Mouse (Mus musculus): Measurements from ENCODE around the gene Mbd6.

DNA sequence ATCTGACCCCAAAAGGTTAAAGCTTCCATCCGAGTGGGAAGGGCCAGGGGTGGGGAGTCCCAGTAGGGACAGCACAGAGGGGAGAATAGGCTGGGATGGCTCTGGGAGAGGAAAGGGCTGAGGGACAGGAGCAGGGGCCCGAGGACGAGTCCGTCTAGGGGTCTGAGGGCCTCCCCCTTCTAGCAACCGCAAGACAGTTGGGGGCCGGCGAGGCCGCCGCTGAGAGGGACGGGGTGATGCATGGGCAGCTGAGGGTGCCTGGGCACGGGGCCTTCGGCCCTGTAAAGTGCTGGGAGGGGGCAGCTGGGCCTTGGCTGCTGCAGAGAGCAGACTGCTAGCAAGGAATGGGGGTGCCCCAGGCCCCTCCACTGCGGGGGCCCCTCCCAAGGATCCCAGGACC is 3.2 kb downstream of the Mbd6 start:
- TF ChIP-seq GATA1 (IDR thresholded peaks at IDR 0.05; ENCODE audit: low read length) (no peak), TAL1 (IDR thresholded peaks at IDR 0.05; ENCODE audit: low read length) (no peak)

Data from erythroblast, embryonic 14.5 days (primary cell).